Mouse (Mus musculus) intestine, embryonic 15.5 days (tissue): Measurements from ENCODE around the gene P4hb. TPM values are rescaled to one million over a fixed set of nuclear protein-coding genes. Genes with fewer than 3 reads are reported as not detected.
A peak's percentile ranks its signal among the peaks of the same experiment; 100 is the strongest.

Source experiments
- ATAC-seq: fragments of 200-750 bp; cut with Nextera tagmentation; 2 replicates; pipeline ENCODE4 v1.8.0; 2017; ENCODE audit warnings: moderate TSS enrichment, moderate library complexity
- H3K27ac ChIP-seq: fragments of 300-500 bp; sonication (generic); 2 replicates; pipeline ENCODE4 v1.5.1; 2015; ENCODE audit warnings: mild to moderate bottlenecking, inconsistent platforms
- H3K27me3 ChIP-seq: fragments of 300-500 bp; sonication (generic); replicated peaks from 2 replicates; pipeline ENCODE4 v1.6.1; 2015; ENCODE audit warnings: inconsistent platforms
- H3K36me3 ChIP-seq: fragments of 300-500 bp; sonication (generic); 2 replicates; pipeline ENCODE4 v1.6.1; 2015; ENCODE audit warnings: inconsistent platforms
- H3K4me1 ChIP-seq: fragments of 300-500 bp; sonication (generic); replicated peaks from 2 replicates; pipeline ENCODE4 v1.6.1; 2015; ENCODE audit warnings: inconsistent platforms
- H3K4me2 ChIP-seq: fragments of 300-500 bp; sonication (generic); replicated peaks from 2 replicates; pipeline ENCODE4 v1.6.1; 2015; ENCODE audit warnings: mild to moderate bottlenecking, inconsistent platforms
- H3K4me3 ChIP-seq: fragments of 300-500 bp; sonication (generic); replicated peaks from 2 replicates; pipeline ENCODE4 v1.5.1; 2015; ENCODE audit warnings: inconsistent platforms
- H3K9ac ChIP-seq: fragments of 300-500 bp; sonication (generic); 2 replicates; pipeline ENCODE4 v1.6.1; 2015; ENCODE audit warnings: inconsistent platforms
- H3K9me3 ChIP-seq: fragments of 300-500 bp; sonication (generic); 2 replicates; pipeline ENCODE4 v1.6.1; 2016; ENCODE audit warnings: inconsistent platforms
- WGBS: fragments of 180-500 bp; shearing (Covaris S2); methylation state at CpG from one replicate; pipeline ENCODE4 v1.1.7; 2015; 5-methylcytosine and 5-hydroxymethylcytosine counted together
- polyA plus RNA-seq: library from polyadenylated mRNA; unstranded; fragments of >200 nt; fragmentation: Nextera tagmentation; extraction: Ambion mirVana; gene quantifications from 2 replicates; pipeline ENCODE4 v1.2.1, GENCODE M21; 2015

P4hb gene
- polyA plus RNA-seq, 1 experiment from 2014 or later = 992 TPM

- H3K4me2 ChIP-seq = no peak overlapping the region
- peaks cover 29% of the 10 kb centered on the region for H3K36me3 ChIP-seq
- H3K9me3 ChIP-seq = no peaks in the 10 kb centered on the region
- H3K27ac ChIP-seq = no peak overlapping the region
- ATAC-seq = no peak
- H3K9ac ChIP-seq = no peak overlapping the region
- H3K4me3 ChIP-seq = no peak overlapping the region
- no peaks in the 10 kb centered on the region for H3K27me3 ChIP-seq
- peaks cover 24% of the 10 kb centered on the region for H3K4me1 ChIP-seq
- WGBS = 80% methylated on average over 9 of the region's 9 CpGs
Observed at GRCm38 (mm10) chr11:120610477-120611046, 37.5 kb upstream of the P4hb start.

DNA sequence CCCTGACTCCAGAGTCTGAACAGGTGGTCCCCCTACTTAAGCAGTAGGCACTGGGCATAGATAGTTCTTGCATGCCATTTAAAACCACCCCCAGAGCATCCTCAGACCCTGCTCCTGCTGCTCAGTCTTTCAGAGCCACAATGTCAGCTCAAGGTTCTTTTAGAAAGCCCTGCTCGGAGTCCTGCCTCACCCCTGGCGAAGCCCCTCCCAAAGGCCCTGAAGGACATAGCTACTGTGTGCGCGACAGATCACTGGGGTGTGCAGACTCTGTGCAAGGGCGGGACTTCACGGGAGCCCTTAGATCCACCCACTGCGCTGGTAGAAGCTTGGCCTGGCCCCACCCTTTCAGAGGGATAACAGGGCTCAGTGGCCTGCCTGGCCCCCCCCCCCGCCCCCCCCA, 36.2 kb upstream of the P4hb start:
- Histone ChIP-seq H3K4me1 (peaks cover 24% of the 10 kb centered on the region), H3K36me3 (peaks cover 38% of the 10 kb centered on the region), H3K4me2 (peak overlapping the region; percentile 79), H3K9ac (peak overlapping the region; percentile 54; the same call in 1 of the 2 replicates), H3K9me3 (no peaks in the 10 kb centered on the region), H3K27ac (no peak overlapping the region), H3K4me3 (peak overlapping the region; percentile 34; the same call in 1 of the 2 replicates), H3K27me3 (no peaks in the 10 kb centered on the region)
- 35% methylated on average over 8 of the region's 8 CpGs for WGBS
- peak; percentile 79 for ATAC-seq

DNA sequence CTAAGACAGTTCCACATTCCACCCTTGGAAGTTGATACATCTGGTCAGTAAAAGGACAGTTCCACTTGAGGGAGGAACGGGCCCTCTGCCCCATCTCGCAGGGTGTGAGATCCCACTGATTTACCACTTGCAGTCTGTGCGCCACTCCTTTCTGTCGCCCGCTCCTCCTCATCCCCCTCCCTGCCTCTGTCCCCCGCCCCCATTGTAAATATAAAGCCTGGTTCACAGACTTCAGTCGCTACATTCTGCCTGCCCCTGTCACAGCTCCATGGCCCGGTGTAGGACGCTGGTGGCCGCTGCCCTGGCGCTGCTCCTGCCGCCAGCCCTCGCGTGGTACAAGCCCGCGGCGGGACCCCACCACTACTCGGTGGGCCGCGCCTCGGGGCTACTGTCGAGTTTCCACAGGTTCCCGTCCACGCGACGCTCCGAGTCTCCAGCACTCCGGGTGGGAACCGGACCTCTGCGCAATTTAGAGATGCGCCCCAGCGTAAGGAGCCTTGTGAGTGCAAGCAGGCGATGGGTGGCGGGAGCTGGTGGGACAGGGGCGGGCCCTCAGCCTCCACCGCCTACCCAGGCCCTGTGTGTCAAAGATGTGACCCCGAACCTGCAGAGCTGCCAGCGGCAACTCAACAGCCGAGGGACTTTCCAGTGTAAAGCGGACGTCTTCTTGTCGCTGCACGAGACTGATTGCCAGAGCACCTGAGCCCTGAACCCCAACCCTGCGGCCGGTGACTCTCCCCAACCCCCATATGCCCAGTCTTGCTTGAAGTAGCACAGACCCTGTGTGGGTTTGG, 35.4 kb upstream of the P4hb start, which contains the start of gene Npb:
Gene Npb, plus strand, starts transcription at position 237 of the 794 bp plus-strand sequence.
- Histone ChIP-seq H3K27me3 (no peaks in the 10 kb centered on the region), H3K9ac (peak within 1 kb of the TSS; percentile 54), H3K4me3 (peak within 1 kb of the TSS; percentile 34), H3K27ac (0 out of 2 replicates have a peak within 1 kb of the TSS, but pooled peaks have one; percentile 22), H3K4me2 (peak within 1 kb of the TSS; percentile 79), H3K9me3 (no peaks in the 10 kb centered on the region), H3K36me3 (peaks cover 33% of the 10 kb centered on the region), H3K4me1 (peaks cover 21% of the 10 kb centered on the region)
- peak; percentile 42 for ATAC-seq
- WGBS = 5% methylated on average over 45 of the region's 45 CpGs

DNA sequence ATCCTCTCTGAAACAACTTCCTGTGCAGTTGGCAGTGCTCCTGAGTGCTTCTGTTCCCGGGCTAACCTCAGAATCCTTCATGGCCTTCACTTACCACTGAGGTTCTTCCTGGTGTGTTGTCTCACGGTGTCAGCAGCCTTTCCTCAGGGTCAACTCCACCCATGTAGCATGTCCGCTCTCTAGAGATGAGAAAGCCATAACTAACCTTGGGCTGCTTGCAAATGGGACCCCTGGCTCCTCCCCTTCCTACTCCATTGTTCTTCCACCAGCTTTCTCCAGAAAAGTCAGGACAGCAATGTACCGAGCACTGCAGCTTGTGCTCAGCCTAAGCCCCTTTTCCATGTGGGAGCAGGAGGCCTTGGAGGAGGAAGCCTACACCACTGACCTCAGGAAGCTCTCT, 33.7 kb upstream of the P4hb start:
- Histone ChIP-seq H3K27me3 (no peaks in the 10 kb centered on the region), H3K4me1 (peaks cover 21% of the 10 kb centered on the region), H3K27ac (no peak overlapping the region), H3K9me3 (no peaks in the 10 kb centered on the region), H3K4me3 (no peak overlapping the region), H3K36me3 (peaks cover 17% of the 10 kb centered on the region), H3K4me2 (no peak overlapping the region), H3K9ac (no peak overlapping the region)
- no peak for ATAC-seq
- 76% methylated on average over 4 of the region's 4 CpGs for WGBS

GRCm38 (mm10) chr11:120605667-120606066, 32.6 kb upstream of the P4hb start:
- Histone ChIP-seq H3K9ac (no peak overlapping the region), H3K4me1 (peaks cover 21% of the 10 kb centered on the region), H3K9me3 (no peaks in the 10 kb centered on the region), H3K4me2 (no peak overlapping the region), H3K27ac (no peak overlapping the region), H3K27me3 (no peaks in the 10 kb centered on the region), H3K36me3 (peaks cover 15% of the 10 kb centered on the region), H3K4me3 (no peak overlapping the region)
- ATAC-seq = no peak
- 88% methylated on average over 7 of the region's 7 CpGs for WGBS

DNA sequence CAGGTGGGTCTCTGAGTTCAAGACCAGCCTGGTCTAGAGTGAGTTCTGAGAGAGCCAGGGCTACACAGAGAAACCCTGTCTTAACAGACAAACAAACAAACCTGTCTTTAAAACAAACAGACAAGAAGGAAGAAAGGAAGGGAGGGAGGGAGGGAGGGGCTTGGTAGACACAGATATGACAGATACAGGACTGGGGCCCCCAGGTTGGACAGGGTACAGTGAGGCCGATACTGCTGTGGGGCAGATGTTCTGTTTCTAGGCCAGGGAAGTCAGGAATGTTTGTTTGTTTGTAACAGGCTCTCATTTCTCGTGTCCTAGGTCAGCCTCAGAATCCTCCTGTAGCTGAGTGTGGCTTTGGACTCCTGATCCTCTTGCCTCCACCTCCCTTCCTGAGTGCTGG, 30.5 kb upstream of the P4hb start:
- no peaks in the 10 kb centered on the region for H3K27me3 ChIP-seq
- peaks cover 20% of the 10 kb centered on the region for H3K4me1 ChIP-seq
- no peak overlapping the region for H3K4me2 ChIP-seq
- no peaks in the 10 kb centered on the region for H3K9me3 ChIP-seq
- H3K4me3 ChIP-seq = no peak overlapping the region
- H3K36me3 ChIP-seq = peaks cover 15% of the 10 kb centered on the region; the same call in 1 of the 2 replicates
- H3K9ac ChIP-seq = no peak overlapping the region
- 72% methylated on average over 2 of the region's 2 CpGs for WGBS
- no peak for ATAC-seq
- no peak overlapping the region for H3K27ac ChIP-seq

- Histone ChIP-seq H3K4me1 (peaks cover 19% of the 10 kb centered on the region), H3K36me3 (peaks cover 25% of the 10 kb centered on the region), H3K9me3 (no peaks in the 10 kb centered on the region), H3K27me3 (no peaks in the 10 kb centered on the region), H3K27ac (no peak overlapping the region), H3K9ac (no peak overlapping the region), H3K4me2 (no peak overlapping the region), H3K4me3 (no peak overlapping the region)
- no peak for ATAC-seq
- 98% methylated on average over 3 of the region's 3 CpGs for WGBS
Observed at GRCm38 (mm10) chr11:120600716-120601115, 27.7 kb upstream of the P4hb start.

GRCm38 (mm10) chr11:120598990-120599549, 26.0 kb upstream of the P4hb start:
- H3K9me3 ChIP-seq = no peaks in the 10 kb centered on the region
- H3K27me3 ChIP-seq = no peaks in the 10 kb centered on the region
- H3K9ac ChIP-seq = peak overlapping the region; percentile 99
- peaks cover 29% of the 10 kb centered on the region for H3K36me3 ChIP-seq
- H3K4me1 ChIP-seq = peaks cover 19% of the 10 kb centered on the region
- WGBS = 45% methylated on average over 17 of the region's 17 CpGs
- ATAC-seq = no peak
- H3K4me3 ChIP-seq = peak overlapping the region; percentile 97
- peak overlapping the region; percentile 75 for H3K27ac ChIP-seq
- peak overlapping the region; percentile 82 for H3K4me2 ChIP-seq

DNA sequence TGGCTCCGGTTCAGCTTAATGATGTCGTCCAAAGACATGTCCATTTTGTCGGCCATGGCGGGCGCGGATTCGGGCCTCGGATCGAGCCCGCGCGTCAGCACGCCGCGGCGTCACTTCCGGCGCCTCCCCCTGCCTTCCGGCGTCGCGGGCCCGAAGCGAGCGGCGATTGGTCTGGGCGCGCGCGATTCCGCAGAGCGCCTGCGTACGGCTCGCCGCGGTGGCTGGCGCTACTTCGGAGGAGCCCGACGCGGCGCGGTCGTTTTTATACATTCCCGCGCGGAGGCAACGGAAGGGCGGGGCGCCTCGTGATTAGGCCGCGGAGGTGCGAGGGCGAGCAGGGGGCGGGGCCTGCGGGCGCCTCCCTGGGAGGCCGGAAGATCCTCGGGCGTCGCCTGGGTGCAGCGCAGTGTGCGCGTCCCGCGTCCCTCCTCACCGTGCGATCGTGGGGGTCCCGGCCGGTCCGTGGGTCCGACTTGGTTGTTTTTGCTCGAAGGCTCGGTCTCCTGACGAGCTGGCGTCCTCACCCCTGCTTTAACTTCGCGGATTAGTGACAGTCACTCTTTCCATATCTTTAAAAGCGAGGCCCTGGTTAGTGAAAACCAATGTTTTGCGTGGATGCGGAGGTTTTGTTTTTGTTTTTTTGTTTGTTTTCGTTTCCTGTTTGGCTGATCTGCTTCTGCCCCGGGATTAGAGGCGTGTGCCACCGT, 25.4 kb upstream of the P4hb start, which contains the start of the genes Alyref and Anapc11:
Gene Alyref, minus strand, starts transcription at position 83 of the 707 bp plus-strand sequence.
Gene Anapc11, plus strand, starts transcription at position 139 of the 707 bp plus-strand sequence.
- no peaks in the 10 kb centered on the region for H3K9me3 ChIP-seq
- peaks cover 34% of the 10 kb centered on the region for H3K36me3 ChIP-seq
- peak within 1 kb of the TSS; percentile 97 for H3K4me3 ChIP-seq
- H3K4me1 ChIP-seq = peaks cover 19% of the 10 kb centered on the region
- peak within 1 kb of the TSS; percentile 92 for H3K4me2 ChIP-seq
- H3K9ac ChIP-seq = peak within 1 kb of the TSS; percentile 99
- under 1% methylated on average over 87 of the region's 88 CpGs for WGBS
- ATAC-seq = peak; percentile 99
- H3K27ac ChIP-seq = peak within 1 kb of the TSS; percentile 92
- H3K27me3 ChIP-seq = no peaks in the 10 kb centered on the region

GRCm38 (mm10) chr11:120597240-120598235, 24.5 kb upstream of the P4hb start:
- WGBS = 2% methylated on average over 99 of the region's 99 CpGs
- H3K27ac ChIP-seq = peak overlapping the region; percentile 92
- H3K9ac ChIP-seq = peak overlapping the region; percentile 99
- peak; percentile 53 for ATAC-seq
- peaks cover 19% of the 10 kb centered on the region for H3K4me1 ChIP-seq
- H3K27me3 ChIP-seq = no peaks in the 10 kb centered on the region
- H3K4me2 ChIP-seq = peak overlapping the region; percentile 92
- no peaks in the 10 kb centered on the region for H3K9me3 ChIP-seq
- peak overlapping the region; percentile 97 for H3K4me3 ChIP-seq
- H3K36me3 ChIP-seq = peaks cover 41% of the 10 kb centered on the region

DNA sequence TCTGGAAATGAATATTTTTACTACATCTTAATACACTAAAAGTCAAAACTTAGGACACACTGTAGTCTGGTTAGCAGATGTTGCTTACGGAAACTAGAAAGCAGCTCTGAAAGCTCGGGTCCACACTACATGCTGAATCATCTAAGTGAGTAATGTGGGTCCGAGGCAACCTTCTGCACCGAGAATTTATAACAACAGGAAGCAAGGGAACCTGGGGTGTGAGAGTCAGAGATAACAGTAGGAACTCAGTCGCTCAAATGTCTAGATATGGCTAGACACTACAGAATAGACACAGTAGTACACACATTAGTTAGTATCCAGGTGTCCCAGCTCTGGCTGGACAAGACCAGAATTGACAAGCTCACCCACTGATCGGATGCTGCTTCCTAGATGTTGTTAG, 15.5 kb upstream of the P4hb start:
- Histone ChIP-seq H3K4me2 (no peak overlapping the region), H3K4me1 (no peaks in the 10 kb centered on the region), H3K9me3 (no peaks in the 10 kb centered on the region), H3K27ac (no peak overlapping the region), H3K36me3 (peaks cover 37% of the 10 kb centered on the region), H3K9ac (no peak overlapping the region), H3K4me3 (no peak overlapping the region), H3K27me3 (no peaks in the 10 kb centered on the region)
- WGBS = 87% methylated on average over 6 of the region's 6 CpGs
- no peak for ATAC-seq
